Mouse (Mus musculus) CD4-positive helper T cell, adult 2 months (primary cell): ENCODE data around the gene Spc24.

ENCODE experiments used
- DNase-seq: peaks from one replicate; pipeline ENCODE4 v3.0.0-alpha.2; 2012; ENCODE audit warnings: low read depth, missing footprints, low spot score

Gene Spc24

GRCm38 (mm10) chr9:21715298-21715697, 44.8 kb downstream of the Spc24 start:
- DNase-seq: no peak

- DNase-seq: no peak
Observed at GRCm38 (mm10) chr9:21709340-21709739, 50.8 kb downstream of the Spc24 start.

GRCm38 (mm10) chr9:21706586-21707265, 53.4 kb downstream of the Spc24 start:
- DNase-seq: no peak

- no peak for DNase-seq
Observed at GRCm38 (mm10) chr9:21706085-21706484, 54.0 kb downstream of the Spc24 start.
